Mouse (Mus musculus): ENCODE measurements around the gene Fam184a.

GRCm38 (mm10) chr10:53612172-53612571, 138.8 kb downstream of the Fam184a start:
- no peak for TF ChIP-seq GATA1 (IDR thresholded peaks at IDR 0.05; ENCODE audit: borderline replicate concordance, low read length)
- no peak for TF ChIP-seq FLI1 (IDR thresholded peaks at IDR 0.05; ENCODE audit: low read length)

Data from megakaryocyte, embryonic 14.5 days (primary cell).